Mouse (Mus musculus) intestine, postnatal 0 days (tissue): ENCODE results near the gene Fabp7. TPM values are rescaled to one million over a fixed set of nuclear protein-coding genes. Genes with fewer than 3 reads are reported as not detected.

Source experiments
- ATAC-seq: fragments of 200-750 bp; cut with Nextera tagmentation; 2 replicates; pipeline ENCODE4 v1.8.0; 2017; ENCODE audit warnings: mild to moderate bottlenecking, moderate TSS enrichment, moderate library complexity
- H3K27ac ChIP-seq: fragments of 300-500 bp; sonication (generic); 2 replicates; pipeline ENCODE4 v1.5.1; 2014; ENCODE audit warnings: mild to moderate bottlenecking, low read depth, low read length, moderate library complexity
- H3K27me3 ChIP-seq: fragments of 300-500 bp; sonication (generic); replicated peaks from 2 replicates; pipeline ENCODE4 v1.6.1; 2014; ENCODE audit warnings: low read length, mixed read lengths; ENCODE audit not compliant: control insufficient read depth, insufficient read depth
- H3K36me3 ChIP-seq: fragments of 300-500 bp; sonication (generic); 2 replicates; pipeline ENCODE4 v1.6.1; 2014; ENCODE audit warnings: mild to moderate bottlenecking, moderate library complexity; ENCODE audit not compliant: control insufficient read depth, insufficient read depth
- H3K4me1 ChIP-seq: fragments of 300-500 bp; sonication (generic); replicated peaks from 2 replicates; pipeline ENCODE4 v1.6.1; 2014; ENCODE audit warnings: antibody characterized with exemption, low read length, mixed read lengths; ENCODE audit not compliant: control insufficient read depth, insufficient read depth
- H3K4me2 ChIP-seq: fragments of 300-500 bp; sonication (generic); replicated peaks from 2 replicates; pipeline ENCODE4 v1.6.1; 2014; ENCODE audit warnings: low read depth, mild to moderate bottlenecking, moderate library complexity
- H3K4me3 ChIP-seq: fragments of 300-500 bp; sonication (generic); 2 replicates; pipeline ENCODE4 v1.5.1; 2014; ENCODE audit warnings: low read depth, low read length
- H3K9ac ChIP-seq: fragments of 300-500 bp; sonication (generic); 2 replicates; pipeline ENCODE4 v1.6.1; 2014; ENCODE audit warnings: mild to moderate bottlenecking, low read depth, low read length
- H3K9me3 ChIP-seq: fragments of 300-500 bp; sonication (generic); 2 replicates; pipeline ENCODE4 v1.6.1; 2016; ENCODE audit warnings: mixed run types; ENCODE audit not compliant: control insufficient read depth
- CTCF ChIP-seq: sonication (generic); IDR thresholded peaks from 2 replicates; pipeline ENCODE4 v1.5.1; 2016; ENCODE audit warnings: low read depth, mild to moderate bottlenecking, control low read depth, antibody characterized with exemption, moderate library complexity
- polyA plus RNA-seq: library from polyadenylated mRNA; unstranded; fragments of >200 nt; fragmentation: Nextera tagmentation; extraction: Ambion mirVana; gene quantifications from 2 replicates; pipeline ENCODE4 v1.2.1, GENCODE M21; 2015

Fabp7 gene
- polyA plus RNA-seq, 1 experiment from 2014 or later = 29.6 TPM

GRCm38 (mm10) chr10:57835982-57836381, 51.3 kb downstream of the Fabp7 start:
- ATAC-seq = no peak
- Histone ChIP-seq H3K4me1 (no peaks in the 10 kb centered on the region), H3K27me3 (no peaks in the 10 kb centered on the region), H3K9me3 (no peaks in the 10 kb centered on the region), H3K4me2 (no peak overlapping the region), H3K9ac (no peak overlapping the region), H3K36me3 (no peaks in the 10 kb centered on the region), H3K27ac (no peak overlapping the region), H3K4me3 (no peak overlapping the region)
- TF ChIP-seq CTCF = no peak

Other genes with a start within 250 kb of the Fabp7 start
- 2.3 and 3.1 TPM in 2 replicates for gene Pkib, start 152.9 kb upstream of the Fabp7 start, polyA plus RNA-seq
- 209 and 216 TPM in 2 replicates for gene Smpdl3a, start 9.5 kb downstream of the Fabp7 start, polyA plus RNA-seq